Comparison of ENCODE assay signal across 10 mouse cellular contexts in genomic region chr14:22514362-22515084, GRCm38 (mm10).
DNase-seq lines count a peak whose midpoint lies in the region.
"Had no signal": no experiment of that assay in that cellular context is flagged by ENCODE, and none has a peak within 500 bp of the region (broad histone marks: within the 10 kb centered on the region; RNA-seq: fewer than 3 reads in every experiment).

No protein-coding gene starts in this region.

- WGBS in heart, embryonic 10.5 days = 70% methylated on average over 5 of the region's 5 CpGs

- H3K4me1 ChIP-seq in heart, embryonic 10.5 days = no peaks in the 10 kb centered on the region
- H3K4me1 ChIP-seq: liver, embryonic 13.5 days had no signal

- H3K27me3 ChIP-seq in heart, embryonic 10.5 days (ENCODE audit: insufficient read depth, poor library complexity, severe bottlenecking) = no peaks in the 10 kb centered on the region
- H3K27me3 ChIP-seq: liver, embryonic 13.5 days had no signal

- no peaks in the 10 kb centered on the region for H3K9me3 ChIP-seq in heart, embryonic 10.5 days
- H3K9me3 ChIP-seq: G1E; liver, embryonic 13.5 days had no signal

- no peaks in the 10 kb centered on the region for H3K36me3 ChIP-seq in heart, embryonic 10.5 days
- H3K36me3 ChIP-seq: G1E; liver, embryonic 13.5 days had no signal

- H3K27ac ChIP-seq in heart, embryonic 10.5 days = no peak overlapping the region
- H3K27ac ChIP-seq: liver, embryonic 13.5 days had no signal

- no peak overlapping the region for H3K4me3 ChIP-seq in heart, embryonic 10.5 days
- H3K4me3 ChIP-seq: liver, embryonic 13.5 days had no signal

- peak; percentile 9 for DNase-seq in heart, postnatal 4 days
- no peak for DNase-seq in heart, embryonic 10.5 days (ENCODE audit: low spot score)
- DNase-seq in right cerebral cortex, postnatal 10 days (ENCODE audit: low spot score in 2 of 2) = peak; percentile 63 to 70
- DNase-seq in right cerebral cortex, postnatal 25 days = no peak
- DNase-seq in kidney, postnatal 10 days = peak; percentile 80
- peak; percentile 75 to 87 for DNase-seq in lung, postnatal 4 days
- no peak for DNase-seq in Muller cell, postnatal 12 days (ENCODE audit: inconsistent ontology term)
- DNase-seq in cerebellum, adult 9-11 months = no peak
- DNase-seq: liver, embryonic 13.5 days had no signal

Comparison
In these comparisons a context has a peak if more than half of its experiments do, and no peak if none do; other contexts are left out.
1. DNase-seq: peak in heart, postnatal 4 days (single experiment), right cerebral cortex, postnatal 10 days (2 of 2), kidney, postnatal 10 days (single experiment) and lung, postnatal 4 days (2 of 2); none in heart, embryonic 10.5 days (single experiment), right cerebral cortex, postnatal 25 days (single experiment), Muller cell, postnatal 12 days (single experiment) and cerebellum, adult 9-11 months (single experiment).